Mouse (Mus musculus) embryonic facial prominence, embryonic 14.5 days (tissue): ENCODE data around the gene Tmem274. TPM values are rescaled to one million over a fixed set of nuclear protein-coding genes. Genes with fewer than 3 reads are reported as not detected.

Experiments
- ATAC-seq: fragments of 200-750 bp; cut with Nextera tagmentation; 2 replicates; pipeline ENCODE4 v1.8.0; 2017; ENCODE audit warnings: low read depth, moderate number of reproducible peaks, moderate TSS enrichment
- DNase-seq: peaks from one replicate; pipeline ENCODE4 v3.0.0-alpha.2; 2015; ENCODE audit warnings: low spot score
- H3K27ac ChIP-seq: fragments of 300-500 bp; sonication (generic); replicated peaks from 2 replicates; pipeline ENCODE4 v1.5.1; 2014; ENCODE audit warnings: low read depth, mild to moderate bottlenecking, low read length, moderate library complexity
- H3K27me3 ChIP-seq: fragments of 300-500 bp; sonication (generic); replicated peaks from 2 replicates; pipeline ENCODE4 v1.6.1; 2014; ENCODE audit warnings: low read length; ENCODE audit not compliant: control insufficient read depth, insufficient read depth
- H3K36me3 ChIP-seq: fragments of 300-500 bp; sonication (generic); 2 replicates; pipeline ENCODE4 v1.6.1; 2014; ENCODE audit warnings: low read length, mixed read lengths; ENCODE audit not compliant: control insufficient read depth, insufficient read depth
- H3K4me1 ChIP-seq: fragments of 300-500 bp; sonication (generic); 2 replicates; pipeline ENCODE4 v1.6.1; 2014; ENCODE audit warnings: antibody characterized with exemption, low read length; ENCODE audit not compliant: control insufficient read depth, insufficient read depth
- H3K4me2 ChIP-seq: fragments of 300-500 bp; sonication (generic); 2 replicates; pipeline ENCODE4 v1.6.1; 2014; ENCODE audit warnings: low read depth, mild to moderate bottlenecking, low read length, moderate library complexity, mixed read lengths
- H3K4me3 ChIP-seq: fragments of 300-500 bp; sonication (generic); 2 replicates; pipeline ENCODE4 v1.5.1; 2014; ENCODE audit warnings: low read depth, mild to moderate bottlenecking, low read length
- H3K9ac ChIP-seq: fragments of 300-500 bp; sonication (generic); 2 replicates; pipeline ENCODE4 v1.6.1; 2014; ENCODE audit warnings: low read depth, mild to moderate bottlenecking, low read length, moderate library complexity, mixed read lengths
- H3K9me3 ChIP-seq: fragments of 300-500 bp; sonication (generic); 2 replicates; pipeline ENCODE4 v1.6.1; 2016; ENCODE audit warnings: low read length; ENCODE audit not compliant: control insufficient read depth
- WGBS: fragments of 180-500 bp; shearing (Covaris S2); extraction: QIAGEN DNeasy Blood & Tissue Kit; methylation state at CpG from one replicate; pipeline ENCODE4 v1.1.7; 2014; 5-methylcytosine and 5-hydroxymethylcytosine counted together
- polyA plus RNA-seq: library from polyadenylated mRNA; unstranded; fragments of >200 nt; fragmentation: Nextera tagmentation; extraction: Ambion mirVana; gene quantifications from 2 replicates; pipeline ENCODE4 v1.2.1, GENCODE M21; 2014

The Tmem274 gene
- polyA plus RNA-seq, 1 experiment from 2014 or later, result not detected

GRCm38 (mm10) chr4:149504858-149505257, 27.7 kb downstream of the Tmem274 start:
- Histone ChIP-seq H3K4me2 (0 out of 2 replicates have a peak overlapping the region, but pooled peaks have one; percentile 2), H3K4me3 (no peak overlapping the region), H3K27ac (peak overlapping the region; percentile 35), H3K9me3 (no peaks in the 10 kb centered on the region), H3K9ac (no peak overlapping the region), H3K27me3 (no peaks in the 10 kb centered on the region), H3K4me1 (peaks cover 6% of the 10 kb centered on the region; the same call in 1 of the 2 replicates), H3K36me3 (peaks cover 12% of the 10 kb centered on the region)
- ATAC-seq (no peak), DNase-seq (no peak)
- WGBS, result 24% methylated on average over 3 of the region's 3 CpGs

- Histone ChIP-seq H3K36me3 (peaks cover 7% of the 10 kb centered on the region; the same call in 1 of the 2 replicates), H3K4me1 (peaks cover 6% of the 10 kb centered on the region; the same call in 1 of the 2 replicates), H3K9me3 (no peaks in the 10 kb centered on the region), H3K27me3 (no peaks in the 10 kb centered on the region), H3K27ac (no peak overlapping the region), H3K9ac (no peak overlapping the region), H3K4me2 (no peak overlapping the region), H3K4me3 (no peak overlapping the region)
- WGBS, result 51% methylated on average over 14 of the region's 15 CpGs
- ATAC-seq (no peak; the same call in 1 of the 2 replicates), DNase-seq (no peak)
These were observed 28.2 kb downstream of the Tmem274 start for GRCm38 (mm10) chr4:149505261-149505967.

GRCm38 (mm10) chr4:149506904-149507303, 29.7 kb downstream of the Tmem274 start:
- no peaks in the 10 kb centered on the region for H3K9me3 ChIP-seq
- H3K4me1 ChIP-seq, result peaks cover 6% of the 10 kb centered on the region; the same call in 1 of the 2 replicates
- ATAC-seq (no peak), DNase-seq (no peak)
- no peak overlapping the region for H3K27ac ChIP-seq
- peaks cover 7% of the 10 kb centered on the region; the same call in 1 of the 2 replicates for H3K36me3 ChIP-seq
- H3K27me3 ChIP-seq, result no peaks in the 10 kb centered on the region
- H3K9ac ChIP-seq, result no peak overlapping the region
- 78% methylated on average over 3 of the region's 3 CpGs for WGBS
- H3K4me2 ChIP-seq, result no peak overlapping the region
- H3K4me3 ChIP-seq, result no peak overlapping the region

- H3K4me3 ChIP-seq, result no peak overlapping the region
- WGBS, result 49% methylated on average over 6 of the region's 6 CpGs
- H3K27me3 ChIP-seq, result no peaks in the 10 kb centered on the region
- H3K36me3 ChIP-seq, result no peaks in the 10 kb centered on the region
- no peak overlapping the region for H3K27ac ChIP-seq
- H3K4me1 ChIP-seq, result no peaks in the 10 kb centered on the region
- DNase-seq (no peak), ATAC-seq (no peak)
- no peaks in the 10 kb centered on the region for H3K9me3 ChIP-seq
- H3K4me2 ChIP-seq, result no peak overlapping the region
- H3K9ac ChIP-seq, result no peak overlapping the region
These were observed 34.1 kb downstream of the Tmem274 start for GRCm38 (mm10) chr4:149511221-149511646.

DNA sequence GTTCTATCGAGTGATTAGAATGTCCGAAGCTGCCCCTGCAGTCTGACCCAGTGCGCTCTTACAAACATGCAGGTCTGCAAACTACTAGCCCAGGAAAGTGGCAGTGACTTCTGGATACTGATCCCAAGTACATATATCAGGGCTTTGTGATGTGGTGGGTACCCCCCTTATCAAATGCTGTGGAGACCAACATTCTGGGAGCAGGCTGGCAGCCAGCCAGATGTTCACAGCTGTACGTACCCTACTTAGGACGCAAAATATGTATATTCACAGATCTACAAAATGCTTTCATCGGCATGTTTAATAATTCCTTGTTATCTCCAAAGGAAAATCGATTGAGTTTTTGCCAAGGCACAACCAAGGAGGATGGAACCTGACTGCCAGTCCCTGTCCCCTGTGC, 34.9 kb downstream of the Tmem274 start:
- DNase-seq, result no peak
- no peak for ATAC-seq
- Histone ChIP-seq H3K9ac (no peak overlapping the region), H3K27me3 (no peaks in the 10 kb centered on the region), H3K36me3 (no peaks in the 10 kb centered on the region), H3K4me2 (no peak overlapping the region), H3K27ac (no peak overlapping the region), H3K9me3 (no peaks in the 10 kb centered on the region), H3K4me3 (no peak overlapping the region), H3K4me1 (no peaks in the 10 kb centered on the region)
- WGBS, result 76% methylated on average over 7 of the region's 7 CpGs

DNA sequence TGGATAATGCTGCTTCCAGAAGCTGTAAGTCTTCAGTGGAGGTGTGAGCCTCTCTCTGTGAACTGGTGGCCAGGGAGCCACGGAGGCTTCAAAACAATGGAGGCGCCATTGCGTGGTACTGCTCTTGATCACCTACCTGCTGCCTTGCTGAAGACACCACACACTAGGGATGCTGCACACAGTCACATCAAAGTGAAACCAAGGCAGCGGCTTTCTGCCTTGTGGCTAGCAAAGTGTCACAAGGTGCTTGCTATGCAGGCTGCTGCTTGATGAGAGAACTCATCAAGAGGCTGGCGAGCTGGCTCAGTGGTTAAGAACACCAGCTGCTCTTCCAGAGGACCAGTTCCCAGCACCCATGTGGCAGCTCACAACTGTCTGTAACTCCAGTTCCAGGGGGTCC, 38.5 kb downstream of the Tmem274 start:
- 88% methylated on average over 5 of the region's 5 CpGs for WGBS

GRCm38 (mm10) chr4:149517868-149518340, 40.7 kb downstream of the Tmem274 start, which contains the start of gene Ctnnbip1:
TSS of gene Ctnnbip1 (plus strand) at chr4:149518236.
- H3K4me1 ChIP-seq, result peaks cover 7% of the 10 kb centered on the region; the same call in 1 of the 2 replicates
- peak within 1 kb of the TSS; percentile 95 for H3K9ac ChIP-seq
- peak; percentile 99 for DNase-seq
- 0% methylated on average over 22 of the region's 46 CpGs for WGBS
- H3K9me3 ChIP-seq, result no peaks in the 10 kb centered on the region
- H3K36me3 ChIP-seq, result no peaks in the 10 kb centered on the region
- H3K4me3 ChIP-seq, result peak within 1 kb of the TSS; percentile 87
- peak; percentile 99 for ATAC-seq
- peak within 1 kb of the TSS; percentile 95 for H3K4me2 ChIP-seq
- H3K27me3 ChIP-seq, result no peaks in the 10 kb centered on the region
- peak within 1 kb of the TSS; percentile 63 for H3K27ac ChIP-seq

More for the DNA sequence above, 38.5 kb downstream of the Tmem274 start:
- ATAC-seq (no peak), DNase-seq (no peak)
- Histone ChIP-seq H3K4me3 (no peak overlapping the region), H3K27me3 (no peaks in the 10 kb centered on the region), H3K4me2 (no peak overlapping the region), H3K36me3 (no peaks in the 10 kb centered on the region), H3K4me1 (peaks cover 7% of the 10 kb centered on the region; the same call in 1 of the 2 replicates), H3K27ac (no peak overlapping the region), H3K9ac (no peak overlapping the region), H3K9me3 (no peaks in the 10 kb centered on the region)

DNA sequence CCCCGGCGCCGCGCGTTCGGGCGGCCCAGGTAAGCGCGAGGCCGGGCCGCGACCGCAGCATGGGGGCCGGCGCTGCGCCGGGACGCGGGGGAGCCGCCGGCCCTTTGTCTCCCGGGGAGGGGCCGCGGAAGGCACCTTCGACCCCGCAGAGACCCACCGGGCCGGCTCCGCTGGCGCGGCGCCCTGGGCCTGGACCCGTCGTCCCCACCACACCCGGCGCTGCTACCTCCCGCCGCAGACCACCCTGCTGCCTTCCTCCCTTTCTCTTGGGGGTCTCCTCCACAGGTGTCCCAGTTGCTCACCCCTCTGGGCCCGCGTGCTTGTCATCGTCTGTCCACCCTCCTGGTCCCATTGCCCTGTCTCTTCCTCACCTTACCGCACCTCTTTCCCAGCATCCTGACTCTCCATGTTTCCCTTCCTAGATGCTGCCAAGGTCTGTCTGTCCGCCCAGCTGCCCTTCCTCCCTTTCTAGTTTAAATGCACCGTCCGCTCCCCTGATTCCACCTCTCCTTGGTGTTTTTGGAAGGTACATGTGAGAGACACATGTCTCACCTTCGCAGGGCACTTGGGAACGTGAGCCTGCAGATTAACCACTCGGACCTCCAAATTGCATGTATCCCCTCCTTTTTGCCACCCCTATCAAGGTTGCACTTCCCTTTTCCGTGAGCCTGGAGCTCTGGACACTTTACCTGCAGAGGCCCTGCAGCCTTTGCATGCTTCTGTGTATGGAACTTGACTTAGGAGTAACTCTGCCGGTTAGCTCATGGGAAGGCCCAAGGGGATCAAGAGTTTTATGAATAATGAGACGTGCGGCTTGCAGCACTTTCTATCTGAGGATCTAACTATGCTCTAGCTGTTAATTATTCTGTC, 41.4 kb downstream of the Tmem274 start:
- no peaks in the 10 kb centered on the region for H3K36me3 ChIP-seq
- H3K4me1 ChIP-seq, result peaks cover 7% of the 10 kb centered on the region; the same call in 1 of the 2 replicates
- H3K9ac ChIP-seq, result peak overlapping the region; percentile 95
- WGBS, result 3% methylated on average over 29 of the region's 52 CpGs
- peak; percentile 8; the same call in 1 of the 2 replicates for ATAC-seq
- peak overlapping the region; percentile 95 for H3K4me2 ChIP-seq
- H3K27me3 ChIP-seq, result no peaks in the 10 kb centered on the region
- peak overlapping the region; percentile 87 for H3K4me3 ChIP-seq
- H3K9me3 ChIP-seq, result no peaks in the 10 kb centered on the region
- peak overlapping the region; percentile 63 for H3K27ac ChIP-seq
- no peak for DNase-seq
